Mouse (Mus musculus): ENCODE results near the gene Fam83f.

DNA sequence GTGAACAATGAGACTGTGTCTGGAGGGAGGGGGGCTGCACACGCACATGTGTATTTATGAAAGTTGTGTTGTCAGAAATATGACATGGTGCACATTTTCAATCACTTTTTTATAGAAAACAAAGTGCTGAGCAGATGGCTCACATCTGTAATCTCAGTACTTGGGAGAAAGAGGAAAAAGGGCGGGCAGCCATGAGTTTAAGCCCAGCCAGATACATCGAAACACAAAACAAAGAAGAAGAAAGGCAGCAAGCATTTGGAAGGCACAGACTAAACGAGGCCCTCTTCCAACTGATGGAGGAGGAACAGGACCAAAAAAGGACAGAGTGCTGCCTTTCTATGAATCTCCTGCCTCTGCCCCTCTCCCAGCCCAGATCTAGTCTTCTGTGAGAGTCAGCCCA is 10.7 kb upstream of the Fam83f start:
- TF ChIP-seq EP300 (IDR thresholded peaks at IDR 0.05; ENCODE audit: low read depth) (no peak), CTCF (IDR thresholded peaks at IDR 0.05; ENCODE audit: low read depth) (no peak)
